Mouse (Mus musculus) cerebellum, adult 2 months (tissue): ENCODE results near the gene 0610030E20Rik.

ENCODE experiments used
- CTCF ChIP-seq: fragments of 200-500 bp; IDR thresholded peaks from 2 replicates; pipeline ENCODE4 v1.5.1; 2011; ENCODE audit warnings: low read depth, mild to moderate bottlenecking, control low read depth, low read length, moderate library complexity, borderline replicate concordance; ENCODE audit not compliant: insufficient read depth
- POLR2A ChIP-seq: fragments of 200-500 bp; IDR thresholded peaks from 2 replicates; pipeline ENCODE4 v1.6.1; 2011; ENCODE audit warnings: low read length, control low read depth, borderline replicate concordance; ENCODE audit not compliant: insufficient read depth

- TF ChIP-seq CTCF: peak; percentile 74
- TF ChIP-seq POLR2A: no peak
Measured at GRCm38 (mm10) chr6:72401875-72402274, 54.8 kb downstream of the 0610030E20Rik start.
